Mouse (Mus musculus): ENCODE results near the gene 4930442H23Rik. TPM values are rescaled to one million over a fixed set of nuclear protein-coding genes. Genes with fewer than 3 reads are reported as not detected.
A peak's percentile ranks its signal among the peaks of the same experiment; 100 is the strongest.
"Not testable (repeated sequence)": the region's sequence is repeated elsewhere in the genome, so short reads cannot be mapped to it uniquely, and the experiment has no call there.

The 4930442H23Rik gene
- polyA plus RNA-seq, 1 experiment from 2014 or later: not detected

DNA sequence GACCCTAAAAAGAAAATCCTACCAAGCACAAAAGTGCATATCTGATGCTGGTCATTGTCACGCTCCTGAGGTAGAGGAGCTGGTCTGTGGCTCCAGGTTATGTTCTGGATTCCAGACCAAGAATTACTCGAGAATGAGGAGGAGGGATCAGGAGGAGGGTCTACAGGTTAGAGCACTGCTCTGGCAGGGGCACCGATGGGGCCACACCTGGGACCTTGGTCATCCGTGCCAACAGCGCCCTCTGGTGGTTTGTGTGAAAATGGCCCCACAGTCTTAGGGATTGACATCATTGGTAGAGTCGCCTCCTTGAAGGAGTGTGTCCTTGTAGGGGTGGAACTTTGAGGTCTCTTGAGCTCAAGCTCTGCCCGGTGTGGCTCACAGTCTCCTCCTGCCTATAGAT, 34.3 kb upstream of the 4930442H23Rik start:
- Histone ChIP-seq H3K4me3 (replicated peaks; ENCODE audit: low read depth, low read length) (no peak overlapping the region), H3K27ac (replicated peaks; ENCODE audit: low read depth, low read length) (no peak overlapping the region), H3K4me2 (ENCODE audit: low read length) (no peak overlapping the region), H3K9me3 (ENCODE audit: control insufficient read depth, low read length) (no peaks in the 10 kb centered on the region), H3K4me1 (ENCODE audit: control insufficient read depth, insufficient read depth, low read length) (no peaks in the 10 kb centered on the region), H3K36me3 (ENCODE audit: control insufficient read depth, insufficient read depth, low read length) (peaks cover 91% of the 10 kb centered on the region), H3K9ac (replicated peaks; ENCODE audit: low read length) (no peak overlapping the region), H3K27me3 (ENCODE audit: control insufficient read depth, insufficient read depth, low read length) (no peaks in the 10 kb centered on the region)
- peak; percentile 64 for DNase-seq
- WGBS: 44% methylated on average over 7 of the region's 7 CpGs
- no peak for ATAC-seq (ENCODE audit: low FRiP score, low TSS enrichment)

DNA sequence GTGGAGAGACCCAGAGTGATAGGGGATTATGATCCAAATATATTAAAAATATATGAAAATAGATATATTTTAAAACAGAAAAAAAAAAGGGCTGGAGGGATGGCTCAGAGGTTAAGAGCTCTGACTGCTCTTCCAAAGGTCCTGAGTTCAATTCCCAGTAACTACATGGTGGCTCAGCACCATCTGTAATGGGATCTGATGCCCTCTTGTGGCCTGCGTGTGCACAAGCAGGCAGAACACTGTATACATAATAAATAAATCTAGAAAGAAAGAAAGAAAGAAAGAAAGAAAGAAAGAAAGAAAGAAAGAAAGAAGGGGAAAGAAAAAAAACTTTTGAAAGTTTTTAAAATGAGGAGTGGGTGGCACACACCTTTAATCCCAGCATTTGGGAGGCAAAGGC, 33.6 kb upstream of the 4930442H23Rik start:
- 18% methylated on average over 1 of the region's 1 CpGs for WGBS
- H3K9ac ChIP-seq (replicated peaks; ENCODE audit: low read length); H3K4me2 ChIP-seq (ENCODE audit: low read length); H3K27ac ChIP-seq (replicated peaks; ENCODE audit: low read depth, low read length); H3K4me1 ChIP-seq (ENCODE audit: control insufficient read depth, insufficient read depth, low read length); ATAC-seq (ENCODE audit: low FRiP score, low TSS enrichment); H3K4me3 ChIP-seq (replicated peaks; ENCODE audit: low read depth, low read length); H3K9me3 ChIP-seq (ENCODE audit: control insufficient read depth, low read length); H3K27me3 ChIP-seq (ENCODE audit: control insufficient read depth, insufficient read depth, low read length): not testable (repeated sequence)
- peaks cover 92% of the 10 kb centered on the region for H3K36me3 ChIP-seq (ENCODE audit: control insufficient read depth, insufficient read depth, low read length)
- peak; percentile 64 for DNase-seq

DNA sequence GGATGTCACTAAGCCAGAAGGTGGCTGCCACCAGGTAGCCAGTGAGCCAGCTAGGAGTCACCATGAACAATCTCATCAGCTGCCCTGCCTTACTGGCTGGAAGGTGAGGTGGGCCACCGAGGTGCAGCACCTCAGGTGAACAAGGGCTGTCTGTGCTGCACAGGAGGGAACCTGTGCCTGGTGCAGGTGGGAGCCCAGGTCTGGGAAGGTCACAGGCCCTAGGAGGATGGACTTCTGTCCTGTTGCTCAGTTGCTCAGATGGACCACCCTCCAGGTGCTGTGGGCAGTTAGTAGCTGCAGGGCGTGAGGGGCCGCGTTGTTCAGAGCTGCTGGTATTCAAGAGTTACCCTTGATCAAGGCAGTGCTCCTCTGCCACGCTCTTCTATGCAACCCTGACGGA, 33.2 kb upstream of the 4930442H23Rik start:
- DNase-seq: no peak
- Histone ChIP-seq H3K27me3 (ENCODE audit: control insufficient read depth, insufficient read depth, low read length) (no peaks in the 10 kb centered on the region), H3K4me3 (replicated peaks; ENCODE audit: low read depth, low read length) (no peak overlapping the region), H3K4me2 (ENCODE audit: low read length) (no peak overlapping the region), H3K27ac (replicated peaks; ENCODE audit: low read depth, low read length) (no peak overlapping the region), H3K9ac (replicated peaks; ENCODE audit: low read length) (no peak overlapping the region), H3K36me3 (ENCODE audit: control insufficient read depth, insufficient read depth, low read length) (peaks cover 92% of the 10 kb centered on the region), H3K4me1 (ENCODE audit: control insufficient read depth, insufficient read depth, low read length) (no peaks in the 10 kb centered on the region), H3K9me3 (ENCODE audit: control insufficient read depth, low read length) (no peaks in the 10 kb centered on the region)
- ATAC-seq (ENCODE audit: low FRiP score, low TSS enrichment): no peak
- 86% methylated on average over 6 of the region's 6 CpGs for WGBS

- ATAC-seq (ENCODE audit: low FRiP score, low TSS enrichment) (no peak), DNase-seq (no peak)
- no peak overlapping the region for H3K9ac ChIP-seq (replicated peaks; ENCODE audit: low read length)
- no peaks in the 10 kb centered on the region for H3K9me3 ChIP-seq (ENCODE audit: control insufficient read depth, low read length)
- no peak overlapping the region for H3K4me2 ChIP-seq (ENCODE audit: low read length)
- no peak overlapping the region for H3K27ac ChIP-seq (replicated peaks; ENCODE audit: low read depth, low read length)
- no peaks in the 10 kb centered on the region for H3K27me3 ChIP-seq (ENCODE audit: control insufficient read depth, insufficient read depth, low read length)
- 99% methylated on average over 6 of the region's 6 CpGs for WGBS
- H3K4me3 ChIP-seq (replicated peaks; ENCODE audit: low read depth, low read length): no peak overlapping the region
- peaks cover 92% of the 10 kb centered on the region for H3K36me3 ChIP-seq (ENCODE audit: control insufficient read depth, insufficient read depth, low read length)
- H3K4me1 ChIP-seq (ENCODE audit: control insufficient read depth, insufficient read depth, low read length): no peaks in the 10 kb centered on the region
Observed at GRCm38 (mm10) chr10:81216260-81216659, 32.6 kb upstream of the 4930442H23Rik start.

GRCm38 (mm10) chr10:81210154-81210553, 26.5 kb upstream of the 4930442H23Rik start:
- H3K36me3 ChIP-seq (ENCODE audit: control insufficient read depth, insufficient read depth, low read length): peaks cover 93% of the 10 kb centered on the region
- H3K27me3 ChIP-seq (ENCODE audit: control insufficient read depth, insufficient read depth, low read length): no peaks in the 10 kb centered on the region
- H3K4me1 ChIP-seq (ENCODE audit: control insufficient read depth, insufficient read depth, low read length): no peaks in the 10 kb centered on the region
- H3K27ac ChIP-seq (replicated peaks; ENCODE audit: low read depth, low read length): no peak overlapping the region
- 97% methylated on average over 5 of the region's 5 CpGs for WGBS
- DNase-seq (peak; percentile 18), ATAC-seq (ENCODE audit: low FRiP score, low TSS enrichment) (no peak)
- H3K4me3 ChIP-seq (replicated peaks; ENCODE audit: low read depth, low read length): no peak overlapping the region
- H3K4me2 ChIP-seq (ENCODE audit: low read length): no peak overlapping the region
- H3K9ac ChIP-seq (replicated peaks; ENCODE audit: low read length): no peak overlapping the region
- 0 out of 2 replicates have a peak, but pooled peaks cover 3% of the 10 kb centered on the region for H3K9me3 ChIP-seq (ENCODE audit: control insufficient read depth, low read length)

GRCm38 (mm10) chr10:81204137-81204536, 20.5 kb upstream of the 4930442H23Rik start:
- ATAC-seq (ENCODE audit: low FRiP score, low TSS enrichment): no peak
- Histone ChIP-seq H3K36me3 (ENCODE audit: control insufficient read depth, insufficient read depth, low read length) (peaks cover 44% of the 10 kb centered on the region), H3K4me2 (ENCODE audit: low read length) (no peak overlapping the region), H3K9me3 (ENCODE audit: control insufficient read depth, low read length) (no peaks in the 10 kb centered on the region), H3K9ac (replicated peaks; ENCODE audit: low read length) (no peak overlapping the region), H3K4me1 (ENCODE audit: control insufficient read depth, insufficient read depth, low read length) (no peaks in the 10 kb centered on the region), H3K27me3 (ENCODE audit: control insufficient read depth, insufficient read depth, low read length) (no peaks in the 10 kb centered on the region), H3K27ac (replicated peaks; ENCODE audit: low read depth, low read length) (peak overlapping the region; percentile 41; the same call in 1 of the 2 replicates), H3K4me3 (replicated peaks; ENCODE audit: low read depth, low read length) (no peak overlapping the region)
- 64% methylated on average over 4 of the region's 4 CpGs for WGBS
- no peak for DNase-seq

- Histone ChIP-seq H3K4me3 (replicated peaks; ENCODE audit: low read depth, low read length) (no peak overlapping the region), H3K4me1 (ENCODE audit: control insufficient read depth, insufficient read depth, low read length) (no peaks in the 10 kb centered on the region), H3K36me3 (ENCODE audit: control insufficient read depth, insufficient read depth, low read length) (peaks cover 36% of the 10 kb centered on the region), H3K9ac (replicated peaks; ENCODE audit: low read length) (no peak overlapping the region), H3K27ac (replicated peaks; ENCODE audit: low read depth, low read length) (peak overlapping the region; percentile 41), H3K27me3 (ENCODE audit: control insufficient read depth, insufficient read depth, low read length) (no peaks in the 10 kb centered on the region), H3K9me3 (ENCODE audit: control insufficient read depth, low read length) (no peaks in the 10 kb centered on the region), H3K4me2 (ENCODE audit: low read length) (no peak overlapping the region)
- 71% methylated on average over 8 of the region's 8 CpGs for WGBS
- no peak for ATAC-seq (ENCODE audit: low FRiP score, low TSS enrichment)
- DNase-seq: no peak
Observed at GRCm38 (mm10) chr10:81202978-81203720, 19.5 kb upstream of the 4930442H23Rik start.

GRCm38 (mm10) chr10:81201807-81202758, 18.4 kb upstream of the 4930442H23Rik start, which contains the start of gene Nmrk2:
Gene Nmrk2 (minus strand): TSS chr10:81202051.
- peaks cover 26% of the 10 kb centered on the region for H3K36me3 ChIP-seq (ENCODE audit: control insufficient read depth, insufficient read depth, low read length)

More at GRCm38 (mm10) chr10:81201807-81202758, 18.4 kb upstream of the 4930442H23Rik start, which contains the start of gene Nmrk2:
- H3K27me3 ChIP-seq (ENCODE audit: control insufficient read depth, insufficient read depth, low read length): no peaks in the 10 kb centered on the region
- no peak within 1 kb of the TSS for H3K4me3 ChIP-seq (replicated peaks; ENCODE audit: low read depth, low read length)
- H3K4me1 ChIP-seq (ENCODE audit: control insufficient read depth, insufficient read depth, low read length): no peaks in the 10 kb centered on the region
- ATAC-seq (ENCODE audit: low FRiP score, low TSS enrichment) (no peak), DNase-seq (no peak)
- no peak within 1 kb of the TSS for H3K27ac ChIP-seq (replicated peaks; ENCODE audit: low read depth, low read length)
- no peaks in the 10 kb centered on the region for H3K9me3 ChIP-seq (ENCODE audit: control insufficient read depth, low read length)
- H3K4me2 ChIP-seq (ENCODE audit: low read length): no peak within 1 kb of the TSS
- H3K9ac ChIP-seq (replicated peaks; ENCODE audit: low read length): no peak within 1 kb of the TSS
- 56% methylated on average over 13 of the region's 13 CpGs for WGBS
